Mouse (Mus musculus) C2C12 (cell line): ENCODE data around the gene Arhgap24. TPM values are rescaled to one million over a fixed set of nuclear protein-coding genes. Genes with fewer than 3 reads are reported as not detected.
A peak's percentile ranks its signal among the peaks of the same experiment; 100 is the strongest.

Source experiments
- H3K27me3 ChIP-seq: one replicate; pipeline ENCODE4 v1.6.1; 2011; ENCODE audit not compliant: control insufficient read depth, insufficient read depth, insufficient read length
- H3K36me3 ChIP-seq: one replicate; pipeline ENCODE4 v1.6.1; 2011; ENCODE audit not compliant: control insufficient read depth, insufficient read depth
- H3K4me3 ChIP-seq: one replicate; pipeline ENCODE4 v1.5.1; 2011; ENCODE audit warnings: mild to moderate bottlenecking, control low read depth; ENCODE audit not compliant: poor library complexity, insufficient read depth, severe bottlenecking
- H3K79me2 ChIP-seq: one replicate; pipeline ENCODE4 v1.6.1; 2011; ENCODE audit not compliant: control insufficient read depth, insufficient read depth
- H3K79me3 ChIP-seq: one replicate; pipeline ENCODE4 v1.6.1; 2011; ENCODE audit warnings: low read depth, control low read depth
- H3ac ChIP-seq: one replicate; pipeline ENCODE3; 2011; ENCODE audit warnings: low read depth; ENCODE audit not compliant: control insufficient read depth, insufficient read length
- CEBPB ChIP-seq: IDR thresholded peaks from one replicate; pipeline ENCODE4 v1.6.1; 2011; ENCODE audit warnings: low read depth, mild to moderate bottlenecking, control low read depth, moderate library complexity
- CTCF ChIP-seq: IDR thresholded peaks from one replicate; pipeline ENCODE4 v1.5.1; 2011; ENCODE audit not compliant: control insufficient read depth, insufficient read depth, insufficient read length
- FOSL1 ChIP-seq: IDR thresholded peaks from one replicate; pipeline ENCODE4 v1.8.0; 2011; ENCODE audit warnings: mild to moderate bottlenecking, low read length; ENCODE audit not compliant: poor library complexity, insufficient read depth, severe bottlenecking
- MAX ChIP-seq: IDR thresholded peaks from one replicate; pipeline ENCODE4 v1.6.1; 2011; ENCODE audit warnings: mild to moderate bottlenecking, control low read depth
- MYOD1 ChIP-seq: IDR thresholded peaks from one replicate; pipeline ENCODE4 v1.6.1; 2011; ENCODE audit warnings: low read depth; ENCODE audit not compliant: control insufficient read depth, insufficient read length
- MYOG ChIP-seq: IDR thresholded peaks from one replicate; pipeline ENCODE4 v1.6.1; 2011; ENCODE audit not compliant: control insufficient read depth, insufficient read length; ENCODE audit errors: extremely low read depth
- USF1 ChIP-seq: IDR thresholded peaks from one replicate; pipeline ENCODE4 v1.6.1; 2011; ENCODE audit warnings: low read depth, mild to moderate bottlenecking, control low read depth, moderate library complexity
- polyA plus RNA-seq: library from polyadenylated mRNA; unstranded; fragments of >200 nt; fragmentation: generic; extraction: Trizol; gene quantifications from one replicate; pipeline ENCODE4 v1.2.1, GENCODE M21; 2012; ENCODE audit warnings: missing spikeins

The Arhgap24 gene
- polyA plus RNA-seq, 1 experiment, result 2.9 TPM

DNA sequence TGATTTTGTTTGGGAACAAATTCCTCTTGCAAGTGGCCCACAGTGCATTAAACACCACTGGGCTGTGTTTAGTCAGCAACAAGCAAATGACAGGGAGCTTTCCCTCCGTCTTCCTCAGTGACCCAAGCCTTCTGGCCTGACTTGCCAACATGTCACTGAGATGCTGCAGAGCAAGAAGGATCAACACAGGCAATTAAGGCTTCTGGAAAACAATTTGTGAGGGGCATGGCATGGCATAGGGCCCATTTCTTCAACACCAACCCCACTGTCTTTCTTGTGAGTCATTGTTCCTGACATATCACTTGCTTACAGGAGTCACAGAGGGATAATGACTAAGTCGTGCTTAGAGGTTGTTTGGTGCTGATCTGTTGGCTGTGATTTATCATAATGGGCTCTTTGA, 196.0 kb downstream of the Arhgap24 start:
- Histone ChIP-seq H3K79me3 (no peaks in the 10 kb centered on the region), H3ac (no peak overlapping the region), H3K4me3 (no peak overlapping the region), H3K79me2 (no peaks in the 10 kb centered on the region), H3K27me3 (no peaks in the 10 kb centered on the region), H3K36me3 (no peaks in the 10 kb centered on the region)
- TF ChIP-seq MAX, result no peak
- no peak for TF ChIP-seq CTCF
- TF ChIP-seq MYOG, result no peak

DNA sequence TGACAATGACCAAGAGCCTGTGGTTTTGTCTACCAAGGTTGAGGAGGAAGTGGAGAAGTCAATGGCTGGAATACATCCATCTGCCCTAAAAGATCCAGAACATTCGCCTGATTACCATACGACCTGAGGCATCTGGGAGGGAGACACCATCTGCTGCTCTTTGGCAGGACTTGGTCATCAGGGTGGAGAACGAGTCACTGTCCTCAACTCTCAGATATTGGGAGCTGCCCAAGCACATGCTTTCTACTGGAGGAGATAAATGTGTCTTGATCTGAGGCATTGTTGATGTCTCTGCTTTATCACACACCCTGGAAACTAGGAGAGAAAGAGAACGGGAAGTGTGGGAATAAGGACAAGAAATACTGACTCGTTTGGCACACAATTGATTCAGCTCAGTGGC, 206.5 kb downstream of the Arhgap24 start:
- H3ac ChIP-seq, result no peak overlapping the region
- no peaks in the 10 kb centered on the region for H3K79me2 ChIP-seq
- no peak overlapping the region for H3K4me3 ChIP-seq
- H3K79me3 ChIP-seq, result no peaks in the 10 kb centered on the region
- no peaks in the 10 kb centered on the region for H3K36me3 ChIP-seq
- H3K27me3 ChIP-seq, result no peaks in the 10 kb centered on the region
- TF ChIP-seq CEBPB (no peak), MYOD1 (no peak), FOSL1 (no peak), MAX (no peak), MYOG (no peak), USF1 (no peak), CTCF (no peak)

DNA sequence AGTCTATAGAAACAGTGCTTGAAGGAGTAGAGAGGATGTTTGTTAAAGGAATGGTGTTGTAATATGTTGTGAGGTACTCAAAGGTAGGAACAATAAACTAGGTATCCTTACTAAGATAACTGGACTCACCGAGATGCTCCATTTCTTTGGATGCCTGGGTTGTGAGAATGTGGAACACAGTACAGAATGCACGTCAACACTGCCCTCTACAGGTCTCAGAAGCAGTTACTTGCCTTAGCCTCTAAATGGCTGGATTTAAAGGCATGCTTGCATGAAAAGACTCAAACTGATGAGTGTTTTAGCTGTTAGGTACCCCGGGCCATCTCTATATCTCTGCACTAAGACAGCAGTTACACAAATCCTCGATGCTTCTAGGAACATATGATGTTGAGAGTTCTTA, 211.3 kb downstream of the Arhgap24 start:
- H3K79me3 ChIP-seq, result no peaks in the 10 kb centered on the region
- H3K36me3 ChIP-seq, result no peaks in the 10 kb centered on the region
- no peaks in the 10 kb centered on the region for H3K27me3 ChIP-seq
- no peaks in the 10 kb centered on the region for H3K79me2 ChIP-seq
- TF ChIP-seq USF1, result no peak
- TF ChIP-seq CTCF, result peak; percentile 69
- no peak overlapping the region for H3ac ChIP-seq
- no peak overlapping the region for H3K4me3 ChIP-seq

DNA sequence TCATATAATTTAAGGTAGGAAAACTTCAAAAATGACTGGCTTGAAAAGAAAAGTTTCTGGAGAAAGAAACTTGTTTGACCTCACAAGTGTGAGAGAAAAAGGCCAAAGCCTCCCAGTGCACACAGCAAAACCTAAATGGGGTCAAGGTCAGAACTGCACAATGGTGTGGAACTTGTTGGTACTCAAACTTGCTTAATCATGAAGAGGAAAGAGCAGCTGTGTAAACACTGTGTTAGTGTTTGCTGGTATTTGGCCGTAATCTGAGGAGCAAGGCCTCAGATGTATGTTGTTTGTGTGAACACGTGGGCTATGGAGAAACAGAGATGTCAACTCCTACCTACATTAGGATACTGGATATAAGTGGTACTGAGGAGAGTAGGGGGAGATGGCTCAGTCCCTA, 212.0 kb downstream of the Arhgap24 start:
- no peak for TF ChIP-seq CEBPB
- TF ChIP-seq MYOD1, result peak; percentile 81
- Histone ChIP-seq H3K27me3 (no peaks in the 10 kb centered on the region), H3K79me3 (no peaks in the 10 kb centered on the region), H3K4me3 (no peak overlapping the region), H3K79me2 (no peaks in the 10 kb centered on the region), H3ac (no peak overlapping the region), H3K36me3 (no peaks in the 10 kb centered on the region)

DNA sequence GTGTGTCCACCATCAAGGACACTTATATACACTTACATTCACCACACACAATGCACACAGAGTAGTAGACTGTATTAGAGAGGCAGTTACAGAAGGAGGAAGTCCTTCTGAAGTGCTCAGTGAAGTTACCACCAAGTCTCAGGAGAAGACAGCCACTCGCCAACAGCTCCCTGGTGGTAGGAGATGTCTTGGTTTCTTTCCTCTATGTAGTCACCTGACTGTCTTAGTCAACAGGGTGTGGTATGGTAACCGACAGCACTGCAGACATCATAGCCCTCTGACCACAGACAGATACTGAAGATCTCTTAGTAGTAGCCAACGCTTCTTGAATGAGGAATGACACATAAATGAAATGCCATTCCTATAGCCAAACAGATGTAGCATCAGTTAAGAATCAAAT, 212.7 kb downstream of the Arhgap24 start:
- Histone ChIP-seq H3K36me3 (no peaks in the 10 kb centered on the region), H3ac (no peak overlapping the region), H3K27me3 (no peaks in the 10 kb centered on the region), H3K79me3 (no peaks in the 10 kb centered on the region), H3K4me3 (no peak overlapping the region), H3K79me2 (no peaks in the 10 kb centered on the region)
- TF ChIP-seq CEBPB (no peak), CTCF (no peak), USF1 (peak; percentile 4), MYOG (no peak), MYOD1 (no peak), MAX (no peak)

DNA sequence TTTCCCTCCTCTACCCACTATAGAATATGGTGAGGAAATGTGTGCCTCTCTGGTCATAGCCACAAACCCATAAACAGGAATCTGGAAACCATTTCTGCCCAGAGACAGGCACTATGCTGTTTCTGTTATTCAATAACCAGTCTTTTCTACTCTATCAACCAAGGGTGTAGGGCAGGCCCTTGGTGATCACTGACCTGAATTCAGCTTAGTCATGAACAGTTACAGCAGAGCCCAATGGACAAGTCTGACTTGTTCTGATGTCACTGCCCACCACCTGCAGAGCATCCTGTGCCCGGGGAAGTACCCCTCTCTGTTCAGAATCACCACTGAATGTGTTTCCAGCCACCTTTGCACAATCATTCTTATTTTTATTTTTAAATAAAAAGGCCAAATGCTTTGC, 216.6 kb downstream of the Arhgap24 start:
- Histone ChIP-seq H3ac (no peak overlapping the region), H3K79me2 (no peaks in the 10 kb centered on the region), H3K27me3 (no peaks in the 10 kb centered on the region), H3K79me3 (no peaks in the 10 kb centered on the region), H3K4me3 (no peak overlapping the region), H3K36me3 (no peaks in the 10 kb centered on the region)
- no peak for TF ChIP-seq MYOG
- TF ChIP-seq FOSL1, result no peak
- no peak for TF ChIP-seq MYOD1
- no peak for TF ChIP-seq MAX

DNA sequence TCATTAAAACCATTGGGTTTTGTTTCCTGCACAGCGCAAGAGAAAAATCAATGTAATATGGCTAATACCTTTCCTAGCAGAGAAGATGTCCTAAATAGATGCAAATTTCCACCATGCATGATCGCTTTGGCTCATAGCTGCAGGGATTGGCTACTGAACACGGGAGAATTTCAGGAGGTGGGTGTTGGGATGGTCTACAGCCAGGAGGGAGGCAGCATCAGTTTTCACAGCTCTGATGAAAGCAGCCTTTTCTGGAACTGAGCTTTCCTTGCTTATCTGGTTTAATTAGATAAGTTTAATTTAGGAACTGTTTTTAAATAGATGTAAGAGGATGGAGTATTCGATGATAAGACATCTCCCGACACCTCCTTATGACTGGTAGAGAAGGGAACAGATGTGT, 217.2 kb downstream of the Arhgap24 start:
- Histone ChIP-seq H3ac (no peak overlapping the region), H3K27me3 (no peaks in the 10 kb centered on the region), H3K4me3 (no peak overlapping the region), H3K36me3 (no peaks in the 10 kb centered on the region), H3K79me2 (no peaks in the 10 kb centered on the region), H3K79me3 (no peaks in the 10 kb centered on the region)
- TF ChIP-seq CEBPB, result no peak
